Mouse (Mus musculus) ES-E14 (cell line): ENCODE results near the gene Emc6.

Experiments
- HCFC1 ChIP-seq: IDR thresholded peaks from 2 replicates; pipeline ENCODE4 v1.6.1; 2012; ENCODE audit warnings: low read length, inconsistent platforms, borderline replicate concordance; ENCODE audit not compliant: insufficient read depth
- ZNF384 ChIP-seq: IDR thresholded peaks from 2 replicates; pipeline ENCODE4 v1.6.1; 2012; ENCODE audit warnings: low read depth, low read length, inconsistent platforms

- TF ChIP-seq HCFC1 (0 out of 2 replicates have a peak, but pooled peaks have one; percentile 27), ZNF384 (no peak)
Observed at GRCm38 (mm10) chr11:73169231-73169630, 7.6 kb downstream of the Emc6 start.
